Mouse (Mus musculus): ENCODE results near the gene Clec2l. TPM values are rescaled to one million over a fixed set of nuclear protein-coding genes. Genes with fewer than 3 reads are reported as not detected.

Clec2l gene
- 80.6 and 81.0 TPM in 2 replicates for polyA plus RNA-seq (2012; rRNA removed)

GRCm38 (mm10) chr6:38662714-38663615, at the start of gene Clec2l:
Gene Clec2l (plus strand): TSS chr6:38663069.

DNA sequence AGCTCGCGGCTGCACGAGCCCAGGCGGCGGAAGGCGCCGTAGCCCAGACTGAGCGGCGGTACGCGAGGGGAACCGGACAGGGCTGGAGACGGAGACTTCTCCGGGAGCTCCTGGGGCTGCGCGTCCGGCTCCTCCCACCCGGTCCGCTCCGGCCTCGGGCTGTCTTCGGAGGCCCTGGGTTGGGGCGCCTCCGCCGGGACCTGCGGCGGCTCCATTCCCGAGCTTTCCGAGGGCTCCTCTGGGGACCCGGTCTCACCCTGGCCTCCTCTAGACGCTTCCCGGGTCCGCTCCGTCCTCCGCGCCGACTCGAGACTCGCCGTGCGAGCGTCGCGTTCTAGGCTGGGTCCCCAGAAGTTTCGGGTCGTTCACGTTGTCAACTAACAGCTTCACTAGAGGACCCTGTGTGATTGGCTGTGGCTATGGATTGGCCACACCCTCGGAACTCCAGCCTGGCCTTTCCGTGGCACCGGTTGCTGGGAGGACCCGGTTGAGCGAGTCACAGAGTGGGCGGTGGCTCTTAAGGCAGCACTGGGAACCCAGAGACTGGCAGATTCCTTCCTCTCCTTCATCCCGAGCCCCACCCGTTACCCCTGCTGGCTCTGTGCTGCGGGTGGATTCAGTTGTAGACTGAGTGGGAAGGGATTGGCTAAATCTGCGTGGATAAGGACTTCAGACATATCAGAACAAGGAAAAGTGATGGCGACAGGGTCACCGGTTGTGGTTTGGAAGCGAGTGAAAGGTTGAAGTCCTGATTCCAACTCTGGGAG, 25.8 kb upstream of the Clec2l start, which contains the start of gene Klrg2:
Klrg2 (minus strand) TSS at position 391 of the 767 bp plus-strand sequence.

Other genes starting within 250 kb of the Clec2l start
- 24.0 and 24.7 TPM in 2 replicates for gene Ubn2, start 229.1 kb upstream of the Clec2l start, polyA plus RNA-seq (2012; rRNA removed)
- 158 and 195 TPM in 2 replicates for gene Fmc1, start 129.6 kb upstream of the Clec2l start, polyA plus RNA-seq (2012; rRNA removed)
- gene Luc7l2, start 111.7 kb upstream of the Clec2l start, polyA plus RNA-seq (2012; rRNA removed) = 151 and 153 TPM in 2 replicates
- 0.21 and 0.28 TPM in 2 replicates for gene Klrg2, start 25.8 kb upstream of the Clec2l start, polyA plus RNA-seq (2012; rRNA removed)
- 0.91 and 1.1 TPM in 2 replicates for gene Tbxas1, start 212.3 kb downstream of the Clec2l start, polyA plus RNA-seq (2012; rRNA removed)
- gene Hipk2, start 213.1 kb downstream of the Clec2l start, polyA plus RNA-seq (2012; rRNA removed) = 15.7 and 16.9 TPM in 2 replicates